Mouse (Mus musculus): ENCODE results near the gene Rasgrf1. TPM values are rescaled to one million over a fixed set of nuclear protein-coding genes. Genes with fewer than 3 reads are reported as not detected.

Rasgrf1 gene
- total RNA-seq, 4 experiments from 2014 or later, result 0.11 to 0.31 (median 0.16) TPM

Other genes starting within 250 kb of the Rasgrf1 start
- gene Tmed3, start 204.8 kb upstream of the Rasgrf1 start, total RNA-seq (2022), result 10 to 100 TPM; 21.9 to 30.3 (median 28.0) TPM
- not detected for gene Ankrd34c, start 171.4 kb upstream of the Rasgrf1 start, total RNA-seq (2022)
- 10 to 100 TPM; 43.8 to 66.2 (median 55.1) TPM for gene Ctsh, start 144.2 kb downstream of the Rasgrf1 start, total RNA-seq (2022)
- 100 to 1,000 TPM; 219 to 244 (median 237) TPM for gene Morf4l1, start 204.9 kb downstream of the Rasgrf1 start, total RNA-seq (2022)